Mouse (Mus musculus) embryonic facial prominence, embryonic 14.5 days (tissue): ENCODE results near the gene Gm11020. TPM values are rescaled to one million over a fixed set of nuclear protein-coding genes. Genes with fewer than 3 reads are reported as not detected.
"Not testable (repeated sequence)": the region's sequence is repeated elsewhere in the genome, so short reads cannot be mapped to it uniquely, and the experiment has no call there.

Source experiments
- ATAC-seq: fragments of 200-750 bp; cut with Nextera tagmentation; 2 replicates; pipeline ENCODE4 v1.8.0; 2017; ENCODE audit warnings: low read depth, moderate number of reproducible peaks, moderate TSS enrichment
- DNase-seq: peaks from one replicate; pipeline ENCODE4 v3.0.0-alpha.2; 2015; ENCODE audit warnings: low spot score
- H3K27ac ChIP-seq: fragments of 300-500 bp; sonication (generic); replicated peaks from 2 replicates; pipeline ENCODE4 v1.5.1; 2014; ENCODE audit warnings: low read depth, mild to moderate bottlenecking, low read length, moderate library complexity
- H3K27me3 ChIP-seq: fragments of 300-500 bp; sonication (generic); replicated peaks from 2 replicates; pipeline ENCODE4 v1.6.1; 2014; ENCODE audit warnings: low read length; ENCODE audit not compliant: control insufficient read depth, insufficient read depth
- H3K36me3 ChIP-seq: fragments of 300-500 bp; sonication (generic); 2 replicates; pipeline ENCODE4 v1.6.1; 2014; ENCODE audit warnings: low read length, mixed read lengths; ENCODE audit not compliant: control insufficient read depth, insufficient read depth
- H3K4me1 ChIP-seq: fragments of 300-500 bp; sonication (generic); 2 replicates; pipeline ENCODE4 v1.6.1; 2014; ENCODE audit warnings: antibody characterized with exemption, low read length; ENCODE audit not compliant: control insufficient read depth, insufficient read depth
- H3K4me2 ChIP-seq: fragments of 300-500 bp; sonication (generic); 2 replicates; pipeline ENCODE4 v1.6.1; 2014; ENCODE audit warnings: low read depth, mild to moderate bottlenecking, low read length, moderate library complexity, mixed read lengths
- H3K4me3 ChIP-seq: fragments of 300-500 bp; sonication (generic); 2 replicates; pipeline ENCODE4 v1.5.1; 2014; ENCODE audit warnings: low read depth, mild to moderate bottlenecking, low read length
- H3K9ac ChIP-seq: fragments of 300-500 bp; sonication (generic); 2 replicates; pipeline ENCODE4 v1.6.1; 2014; ENCODE audit warnings: low read depth, mild to moderate bottlenecking, low read length, moderate library complexity, mixed read lengths
- H3K9me3 ChIP-seq: fragments of 300-500 bp; sonication (generic); 2 replicates; pipeline ENCODE4 v1.6.1; 2016; ENCODE audit warnings: low read length; ENCODE audit not compliant: control insufficient read depth
- WGBS: fragments of 180-500 bp; shearing (Covaris S2); extraction: QIAGEN DNeasy Blood & Tissue Kit; methylation state at CpG from one replicate; pipeline ENCODE4 v1.1.7; 2014; 5-methylcytosine and 5-hydroxymethylcytosine counted together
- polyA plus RNA-seq: library from polyadenylated mRNA; unstranded; fragments of >200 nt; fragmentation: Nextera tagmentation; extraction: Ambion mirVana; gene quantifications from 2 replicates; pipeline ENCODE4 v1.2.1, GENCODE M21; 2014

The Gm11020 gene
- polyA plus RNA-seq, result not detected in 2 replicates

GRCm38 (mm10) chr8:104321267-104321666 is at the start of gene Gm11020:
Gene Gm11020, plus strand, starts transcription at chr8:104321567.
- not testable (repeated sequence) for H3K36me3 ChIP-seq, H3K4me1 ChIP-seq, H3K9me3 ChIP-seq, H3K27ac ChIP-seq, H3K4me2 ChIP-seq, H3K27me3 ChIP-seq, DNase-seq, H3K9ac ChIP-seq, ATAC-seq, H3K4me3 ChIP-seq
- 84% methylated on average over 8 of the region's 11 CpGs for WGBS

- not testable (repeated sequence) for H3K27ac ChIP-seq, H3K4me3 ChIP-seq, DNase-seq, H3K9ac ChIP-seq, H3K4me1 ChIP-seq, H3K4me2 ChIP-seq, H3K27me3 ChIP-seq, ATAC-seq, H3K36me3 ChIP-seq, H3K9me3 ChIP-seq
- WGBS, result 89% methylated on average over 11 of the region's 12 CpGs
Observed at GRCm38 (mm10) chr8:104293081-104293480, 28.3 kb upstream of the Gm11020 start, which contains the start of gene Cmtm2a. Gene Cmtm2a, minus strand, starts transcription at chr8:104293181.

GRCm38 (mm10) chr8:104294396-104294795 is 27.0 kb upstream of the Gm11020 start:
- H3K9ac ChIP-seq, result no peak overlapping the region
- no peaks in the 10 kb centered on the region for H3K4me1 ChIP-seq
- no peak overlapping the region for H3K27ac ChIP-seq
- H3K36me3 ChIP-seq, result no peaks in the 10 kb centered on the region
- DNase-seq (no peak), ATAC-seq (no peak)
- H3K4me3 ChIP-seq, result no peak overlapping the region
- H3K4me2 ChIP-seq, result no peak overlapping the region
- H3K27me3 ChIP-seq, result no peaks in the 10 kb centered on the region
- WGBS, result 79% methylated on average over 1 of the region's 1 CpGs
- H3K9me3 ChIP-seq, result no peaks in the 10 kb centered on the region

- peak; percentile 75 for ATAC-seq
- not testable (repeated sequence) for H3K4me1 ChIP-seq, H3K9me3 ChIP-seq, H3K4me2 ChIP-seq, H3K27me3 ChIP-seq, H3K27ac ChIP-seq, H3K36me3 ChIP-seq, H3K9ac ChIP-seq, H3K4me3 ChIP-seq
- WGBS, result 20% methylated on average over 3 of the region's 3 CpGs
- peak; percentile 23 for DNase-seq
Observed at GRCm38 (mm10) chr8:104301577-104301976, 19.8 kb upstream of the Gm11020 start.

GRCm38 (mm10) chr8:104302536-104302935 is 18.8 kb upstream of the Gm11020 start:
- not testable (repeated sequence) for H3K4me3 ChIP-seq, H3K27ac ChIP-seq, ATAC-seq, H3K4me2 ChIP-seq, H3K27me3 ChIP-seq, H3K9ac ChIP-seq, H3K4me1 ChIP-seq, DNase-seq, H3K9me3 ChIP-seq, H3K36me3 ChIP-seq
- 89% methylated on average over 4 of the region's 4 CpGs for WGBS

- Histone ChIP-seq H3K36me3 (no peaks in the 10 kb centered on the region), H3K9me3 (no peaks in the 10 kb centered on the region), H3K27ac (no peak overlapping the region), H3K4me2 (no peak overlapping the region), H3K27me3 (no peaks in the 10 kb centered on the region), H3K9ac (no peak overlapping the region), H3K4me1 (no peaks in the 10 kb centered on the region), H3K4me3 (no peak overlapping the region)
- WGBS, result 85% methylated on average over 11 of the region's 11 CpGs
- ATAC-seq, result no peak
- no peak for DNase-seq
Observed at GRCm38 (mm10) chr8:104304962-104305361, 16.4 kb upstream of the Gm11020 start.

- H3K9ac ChIP-seq, H3K36me3 ChIP-seq, ATAC-seq, H3K4me1 ChIP-seq, H3K27me3 ChIP-seq, H3K4me2 ChIP-seq, H3K27ac ChIP-seq, H3K4me3 ChIP-seq, DNase-seq, H3K9me3 ChIP-seq: not testable (repeated sequence)
- 49% methylated on average over 5 of the region's 6 CpGs for WGBS
Observed at GRCm38 (mm10) chr8:104308341-104308740, 13.0 kb upstream of the Gm11020 start.

GRCm38 (mm10) chr8:104309441-104310155 is 11.8 kb upstream of the Gm11020 start, which contains the start of the genes Gm45711 and Cmtm1:
Gene Gm45711, minus strand, starts transcription at chr8:104310081.
Gene Cmtm1, minus strand, starts transcription at chr8:104310145.
- H3K9me3 ChIP-seq, result not testable (repeated sequence)

GRCm38 (mm10) chr8:104312023-104312422 is 9.3 kb upstream of the Gm11020 start:
- 86% methylated on average over 3 of the region's 3 CpGs for WGBS
- H3K4me3 ChIP-seq, ATAC-seq, H3K4me1 ChIP-seq, H3K9ac ChIP-seq, DNase-seq, H3K27me3 ChIP-seq, H3K36me3 ChIP-seq, H3K4me2 ChIP-seq, H3K27ac ChIP-seq, H3K9me3 ChIP-seq: not testable (repeated sequence)

More at GRCm38 (mm10) chr8:104309441-104310155, 11.8 kb upstream of the Gm11020 start, which contains the start of the genes Gm45711 and Cmtm1:
- not testable (repeated sequence) for H3K4me3 ChIP-seq, H3K36me3 ChIP-seq, ATAC-seq, H3K9ac ChIP-seq, H3K4me2 ChIP-seq, H3K27ac ChIP-seq, H3K4me1 ChIP-seq, DNase-seq, H3K27me3 ChIP-seq
- 88% methylated on average over 27 of the region's 36 CpGs for WGBS
